Mouse (Mus musculus) midbrain, embryonic 12.5 days (tissue): ENCODE results near the gene Tssk3. TPM values are rescaled to one million over a fixed set of nuclear protein-coding genes. Genes with fewer than 3 reads are reported as not detected.
A peak's percentile ranks its signal among the peaks of the same experiment; 100 is the strongest.
"Not testable (repeated sequence)": the region's sequence is repeated elsewhere in the genome, so short reads cannot be mapped to it uniquely, and the experiment has no call there.

Source experiments
- ATAC-seq: fragments of 200-750 bp; cut with Nextera tagmentation; 2 replicates; pipeline ENCODE4 v1.8.0; 2017; ENCODE audit warnings: low read depth, moderate TSS enrichment, moderate library complexity; ENCODE audit not compliant: low FRiP score
- H3K27ac ChIP-seq: fragments of 300-500 bp; sonication (generic); replicated peaks from 2 replicates; pipeline ENCODE4 v1.5.1; 2016; ENCODE audit warnings: mild to moderate bottlenecking
- H3K27me3 ChIP-seq: fragments of 300-500 bp; sonication (generic); 2 replicates; pipeline ENCODE4 v1.6.1; 2016; ENCODE audit warnings: mild to moderate bottlenecking
- H3K36me3 ChIP-seq: fragments of 300-500 bp; sonication (generic); 2 replicates; pipeline ENCODE4 v1.6.1; 2016
- H3K4me1 ChIP-seq: fragments of 300-500 bp; sonication (generic); 2 replicates; pipeline ENCODE4 v1.6.1; 2016
- H3K4me2 ChIP-seq: fragments of 300-500 bp; sonication (generic); replicated peaks from 2 replicates; pipeline ENCODE4 v1.6.1; 2016; ENCODE audit warnings: mild to moderate bottlenecking, moderate library complexity
- H3K4me3 ChIP-seq: fragments of 300-500 bp; sonication (generic); 2 replicates; pipeline ENCODE4 v1.5.1; 2016; ENCODE audit warnings: mild to moderate bottlenecking
- H3K9ac ChIP-seq: fragments of 300-500 bp; sonication (generic); replicated peaks from 2 replicates; pipeline ENCODE4 v1.6.1; 2016; ENCODE audit warnings: mild to moderate bottlenecking, moderate library complexity
- H3K9me3 ChIP-seq: fragments of 300-500 bp; sonication (generic); 2 replicates; pipeline ENCODE4 v1.6.1; 2016; ENCODE audit warnings: mild to moderate bottlenecking
- WGBS: fragments of 180-500 bp; shearing (Covaris S2); methylation state at CpG from one replicate; pipeline ENCODE4 v1.1.7; 2016; 5-methylcytosine and 5-hydroxymethylcytosine counted together
- polyA plus RNA-seq: library from polyadenylated mRNA; unstranded; fragments of >200 nt; fragmentation: Nextera tagmentation; extraction: Ambion mirVana; gene quantifications from 2 replicates; pipeline ENCODE4 v1.2.1, GENCODE M21; 2016

Tssk3 gene
- polyA plus RNA-seq, 1 experiment from 2014 or later: not detected

DNA sequence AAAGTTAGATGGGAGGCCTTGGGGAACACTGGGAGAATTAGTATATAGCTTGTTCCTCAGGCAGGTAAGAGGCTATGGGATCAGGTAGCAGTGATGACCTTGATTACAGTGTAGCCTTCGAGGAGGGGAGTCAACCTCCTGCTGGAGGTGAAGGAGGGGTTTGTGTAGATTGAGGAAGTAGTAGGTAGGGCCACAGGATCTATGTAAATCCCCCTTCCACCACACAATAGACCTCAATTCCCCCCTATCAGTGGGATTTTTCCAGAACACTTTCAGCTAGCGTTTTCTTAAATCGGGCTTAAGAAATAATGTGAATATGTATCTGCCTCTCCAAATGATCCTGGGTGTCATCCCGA, 30.0 kb downstream of the Tssk3 start:
- Histone ChIP-seq H3K27ac (peak overlapping the region; percentile 94), H3K36me3 (peaks cover 18% of the 10 kb centered on the region), H3K9ac (peak overlapping the region; percentile 69), H3K27me3 (no peaks in the 10 kb centered on the region), H3K9me3 (no peaks in the 10 kb centered on the region), H3K4me1 (peaks cover 11% of the 10 kb centered on the region), H3K4me3 (peak overlapping the region; percentile 77), H3K4me2 (peak overlapping the region; percentile 63)
- peak; percentile 27; the same call in 1 of the 2 replicates for ATAC-seq
- 2% methylated on average over 4 of the region's 4 CpGs for WGBS

GRCm38 (mm10) chr4:129459726-129460125, 31.1 kb downstream of the Tssk3 start:
- ATAC-seq: no peak
- no peak overlapping the region for H3K4me2 ChIP-seq
- WGBS: 95% methylated on average over 3 of the region's 3 CpGs
- H3K4me3 ChIP-seq: no peak overlapping the region
- no peaks in the 10 kb centered on the region for H3K9me3 ChIP-seq
- H3K4me1 ChIP-seq: peaks cover 11% of the 10 kb centered on the region
- H3K36me3 ChIP-seq: 0 out of 2 replicates have a peak, but pooled peaks cover 8% of the 10 kb centered on the region
- H3K9ac ChIP-seq: no peak overlapping the region
- no peaks in the 10 kb centered on the region for H3K27me3 ChIP-seq
- H3K27ac ChIP-seq: no peak overlapping the region

DNA sequence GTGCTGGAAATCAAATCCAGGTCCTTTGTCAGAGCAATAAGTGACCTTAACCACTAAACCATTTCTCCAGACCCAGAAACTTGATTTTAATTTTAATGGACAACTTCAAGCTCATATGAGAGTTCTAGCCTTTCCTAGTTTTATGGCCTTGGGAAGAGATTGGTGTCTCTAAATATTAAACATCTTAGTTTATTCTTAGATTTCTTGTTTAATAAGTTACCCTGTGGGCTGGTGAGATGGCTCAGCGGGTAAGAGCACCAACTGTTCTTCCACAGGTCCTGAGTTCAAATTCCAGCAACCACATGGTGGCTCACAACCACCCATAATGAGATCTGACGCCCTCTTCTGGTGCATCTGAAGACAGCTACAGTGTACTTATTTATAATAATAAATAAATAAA, 33.5 kb downstream of the Tssk3 start:
- not testable (repeated sequence) for H3K27me3 ChIP-seq, H3K9me3 ChIP-seq, ATAC-seq, H3K4me3 ChIP-seq, H3K36me3 ChIP-seq, H3K27ac ChIP-seq, H3K9ac ChIP-seq, H3K4me1 ChIP-seq, H3K4me2 ChIP-seq
- WGBS: 71% methylated on average over 2 of the region's 2 CpGs

- Histone ChIP-seq H3K36me3 (no peaks in the 10 kb centered on the region), H3K27me3 (no peaks in the 10 kb centered on the region), H3K4me2 (no peak overlapping the region), H3K9me3 (no peaks in the 10 kb centered on the region), H3K4me1 (peaks cover 2% of the 10 kb centered on the region; the same call in 1 of the 2 replicates), H3K4me3 (no peak overlapping the region), H3K9ac (no peak overlapping the region), H3K27ac (no peak overlapping the region)
- ATAC-seq: no peak
- 57% methylated on average over 5 of the region's 5 CpGs for WGBS
Observed at GRCm38 (mm10) chr4:129456126-129456525, 34.7 kb downstream of the Tssk3 start.

- WGBS: 5% methylated on average over 5 of the region's 5 CpGs
- no peak overlapping the region for H3K9ac ChIP-seq
- H3K4me3 ChIP-seq: no peak overlapping the region
- peak; percentile 80 for ATAC-seq
- no peaks in the 10 kb centered on the region for H3K4me1 ChIP-seq
- no peaks in the 10 kb centered on the region for H3K27me3 ChIP-seq
- no peaks in the 10 kb centered on the region for H3K36me3 ChIP-seq
- no peak overlapping the region for H3K4me2 ChIP-seq
- no peaks in the 10 kb centered on the region for H3K9me3 ChIP-seq
- no peak overlapping the region for H3K27ac ChIP-seq
Observed at GRCm38 (mm10) chr4:129455265-129455664, 35.6 kb downstream of the Tssk3 start.

DNA sequence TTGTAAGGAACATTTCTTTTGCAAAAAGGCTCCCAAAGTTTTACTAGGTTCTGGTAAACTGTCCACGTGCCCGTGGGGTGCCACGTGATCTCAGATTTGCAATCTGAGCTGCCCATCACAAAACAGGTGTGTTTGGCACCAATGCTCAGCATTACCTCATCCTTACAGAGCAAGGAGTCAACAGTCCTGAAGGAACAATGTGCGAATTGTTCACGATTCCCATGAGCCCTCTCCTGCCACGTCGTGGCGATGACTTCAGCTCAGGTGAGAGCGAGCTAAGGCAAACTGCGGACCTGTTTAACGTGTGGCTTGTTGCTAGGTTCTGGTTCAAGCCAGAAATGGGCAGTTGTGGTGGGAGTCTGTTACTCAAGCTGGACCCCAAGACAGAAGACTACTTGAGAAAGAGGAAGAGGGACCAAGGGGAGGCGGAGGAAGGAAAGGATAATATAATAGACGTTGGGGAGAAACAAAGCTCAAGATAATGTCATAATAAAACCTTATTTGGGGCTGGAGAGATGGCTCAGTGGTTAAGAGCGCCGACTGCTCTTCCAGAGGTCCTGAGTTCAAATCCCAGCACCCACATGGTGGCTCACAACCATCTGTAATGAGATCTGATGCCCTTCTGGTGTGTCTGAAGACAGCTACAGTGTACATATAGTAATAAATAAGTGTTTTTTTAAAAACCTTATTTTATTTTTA, 39.2 kb downstream of the Tssk3 start:
- no peaks in the 10 kb centered on the region for H3K27me3 ChIP-seq
- WGBS: 86% methylated on average over 15 of the region's 15 CpGs
- H3K4me2 ChIP-seq: no peak overlapping the region
- no peak overlapping the region for H3K27ac ChIP-seq
- no peaks in the 10 kb centered on the region for H3K4me1 ChIP-seq
- no peaks in the 10 kb centered on the region for H3K36me3 ChIP-seq
- no peak overlapping the region for H3K9ac ChIP-seq
- no peak overlapping the region for H3K4me3 ChIP-seq
- no peaks in the 10 kb centered on the region for H3K9me3 ChIP-seq
- no peak for ATAC-seq

- WGBS: 78% methylated on average over 2 of the region's 2 CpGs
- ATAC-seq: no peak
- H3K27me3 ChIP-seq: no peaks in the 10 kb centered on the region
- H3K36me3 ChIP-seq: no peaks in the 10 kb centered on the region
- H3K4me2 ChIP-seq: no peak overlapping the region
- H3K9ac ChIP-seq: no peak overlapping the region
- H3K9me3 ChIP-seq: no peaks in the 10 kb centered on the region
- no peaks in the 10 kb centered on the region for H3K4me1 ChIP-seq
- H3K27ac ChIP-seq: no peak overlapping the region
- no peak overlapping the region for H3K4me3 ChIP-seq
Observed at GRCm38 (mm10) chr4:129450851-129451250, 40.0 kb downstream of the Tssk3 start.

GRCm38 (mm10) chr4:129448713-129449112, 42.1 kb downstream of the Tssk3 start:
- Histone ChIP-seq H3K27ac (no peak overlapping the region), H3K4me3 (no peak overlapping the region)
- 91% methylated on average over 6 of the region's 6 CpGs for WGBS

GRCm38 (mm10) chr4:129447778-129448563, 42.9 kb downstream of the Tssk3 start:
- peaks cover 3% of the 10 kb centered on the region for H3K27me3 ChIP-seq
- no peaks in the 10 kb centered on the region for H3K9me3 ChIP-seq
- no peak overlapping the region for H3K4me2 ChIP-seq
- no peak overlapping the region for H3K4me3 ChIP-seq
- no peak overlapping the region for H3K9ac ChIP-seq
- ATAC-seq: no peak
- no peak overlapping the region for H3K27ac ChIP-seq
- H3K4me1 ChIP-seq: no peaks in the 10 kb centered on the region
- 83% methylated on average over 11 of the region's 11 CpGs for WGBS
- H3K36me3 ChIP-seq: no peaks in the 10 kb centered on the region

More at GRCm38 (mm10) chr4:129448713-129449112, 42.1 kb downstream of the Tssk3 start:
- no peak overlapping the region for H3K4me2 ChIP-seq
- H3K4me1 ChIP-seq: no peaks in the 10 kb centered on the region
- H3K9ac ChIP-seq: no peak overlapping the region
- H3K9me3 ChIP-seq: no peaks in the 10 kb centered on the region
- no peaks in the 10 kb centered on the region for H3K27me3 ChIP-seq
- H3K36me3 ChIP-seq: no peaks in the 10 kb centered on the region
- no peak for ATAC-seq

DNA sequence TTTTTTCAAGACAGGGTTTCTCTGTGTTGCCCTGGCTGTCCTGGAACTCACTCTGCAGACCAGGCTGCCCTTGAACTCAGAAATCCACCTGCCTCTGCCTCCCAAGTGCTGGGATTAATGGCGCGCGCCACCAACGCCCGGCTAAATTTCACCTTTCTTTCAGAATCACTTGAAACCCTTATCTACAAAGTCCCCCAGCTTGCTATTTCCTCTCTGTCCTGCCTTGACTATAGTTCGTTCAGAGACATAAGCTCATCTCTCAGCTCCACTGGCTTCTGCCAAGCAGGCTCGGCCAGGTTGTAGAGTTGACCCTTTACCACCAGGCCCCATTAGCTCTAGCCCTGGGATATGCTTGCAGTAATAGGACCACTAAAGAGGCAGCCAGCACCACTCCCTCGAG, 43.5 kb downstream of the Tssk3 start:
- no peak overlapping the region for H3K4me2 ChIP-seq
- no peaks in the 10 kb centered on the region for H3K36me3 ChIP-seq
- H3K4me3 ChIP-seq: no peak overlapping the region
- 85% methylated on average over 8 of the region's 8 CpGs for WGBS
- no peak for ATAC-seq
- H3K27ac ChIP-seq: no peak overlapping the region
- H3K9me3 ChIP-seq: no peaks in the 10 kb centered on the region
- H3K27me3 ChIP-seq: peaks cover 8% of the 10 kb centered on the region
- no peaks in the 10 kb centered on the region for H3K4me1 ChIP-seq
- H3K9ac ChIP-seq: no peak overlapping the region

DNA sequence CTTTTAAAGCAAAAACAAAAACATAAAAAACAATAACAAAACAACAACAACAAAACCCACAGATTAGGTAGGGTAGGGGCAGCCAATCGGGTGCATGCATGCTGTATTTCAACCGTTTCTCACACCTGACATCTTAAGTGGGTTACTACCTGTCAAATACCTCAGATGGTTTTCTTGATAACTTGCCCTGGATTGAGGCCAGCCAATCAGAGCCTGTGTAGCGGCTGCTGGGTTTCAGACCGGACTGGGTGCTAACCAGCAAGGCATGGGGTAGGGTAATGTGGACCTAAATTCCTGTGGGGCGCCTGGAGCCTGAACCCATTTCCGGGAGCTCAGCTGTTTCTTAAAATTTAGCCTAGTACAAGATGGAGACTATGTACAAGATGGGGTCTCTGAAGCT, 49.7 kb downstream of the Tssk3 start:
- ATAC-seq: no peak
- Histone ChIP-seq H3K9ac (no peak overlapping the region), H3K36me3 (no peaks in the 10 kb centered on the region), H3K27ac (no peak overlapping the region), H3K4me1 (peaks cover 6% of the 10 kb centered on the region; the same call in 1 of the 2 replicates), H3K27me3 (peaks cover 41% of the 10 kb centered on the region), H3K9me3 (no peaks in the 10 kb centered on the region), H3K4me3 (peak overlapping the region; percentile 52; the same call in 1 of the 2 replicates), H3K4me2 (peak overlapping the region; percentile 60)
- WGBS: 29% methylated on average over 6 of the region's 6 CpGs

GRCm38 (mm10) chr4:129440340-129441063, 50.3 kb downstream of the Tssk3 start, which contains the start of gene Zbtb8b:
Gene Zbtb8b (minus strand): TSS chr4:129440853.
- H3K4me1 ChIP-seq: peaks cover 6% of the 10 kb centered on the region; the same call in 1 of the 2 replicates
- H3K9ac ChIP-seq: peak within 1 kb of the TSS; percentile 57
- H3K4me3 ChIP-seq: peak within 1 kb of the TSS; percentile 52
- ATAC-seq: peak; percentile 87
- WGBS: 1% methylated on average over 33 of the region's 33 CpGs
- peaks cover 41% of the 10 kb centered on the region for H3K27me3 ChIP-seq
- peak within 1 kb of the TSS; percentile 60 for H3K4me2 ChIP-seq
- no peak within 1 kb of the TSS for H3K27ac ChIP-seq
- no peaks in the 10 kb centered on the region for H3K36me3 ChIP-seq
- H3K9me3 ChIP-seq: no peaks in the 10 kb centered on the region
